Mouse (Mus musculus) MEL-GATA-1-ER (cell line): Measurements from ENCODE around the gene Bclaf3.
"Not testable (repeated sequence)": the region's sequence is repeated elsewhere in the genome, so short reads cannot be mapped to it uniquely, and the experiment has no call there.

ENCODE experiments used
- DNase-seq: peaks from one replicate; pipeline ENCODE4 v3.0.0-alpha.2; 2012; ENCODE audit warnings: low read depth; ENCODE audit errors: extremely low read depth

The Bclaf3 gene

DNA sequence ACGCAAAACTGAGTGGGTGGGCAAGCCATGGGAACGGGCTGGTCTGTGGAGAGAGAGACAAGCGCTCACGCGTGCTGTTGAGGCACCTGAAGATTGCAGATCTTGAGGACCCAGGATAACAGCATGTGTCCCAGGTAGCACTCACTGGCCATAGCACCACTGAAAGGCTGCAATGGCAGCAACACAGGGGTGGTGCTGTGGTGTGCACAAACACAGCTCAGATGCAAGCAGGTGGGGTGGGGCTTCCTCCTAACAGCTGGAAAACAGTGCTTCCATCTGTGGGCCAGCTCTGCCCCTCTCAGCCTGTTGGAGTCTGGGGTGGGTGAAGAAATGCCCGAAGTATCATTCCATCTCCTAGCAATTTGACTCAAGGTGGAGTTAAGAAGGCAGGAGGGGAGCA lies at the start of gene Bclaf3:
Gene Bclaf3, plus strand, starts transcription at position 301 of the 400 bp plus-strand sequence.
- no peak for DNase-seq

DNA sequence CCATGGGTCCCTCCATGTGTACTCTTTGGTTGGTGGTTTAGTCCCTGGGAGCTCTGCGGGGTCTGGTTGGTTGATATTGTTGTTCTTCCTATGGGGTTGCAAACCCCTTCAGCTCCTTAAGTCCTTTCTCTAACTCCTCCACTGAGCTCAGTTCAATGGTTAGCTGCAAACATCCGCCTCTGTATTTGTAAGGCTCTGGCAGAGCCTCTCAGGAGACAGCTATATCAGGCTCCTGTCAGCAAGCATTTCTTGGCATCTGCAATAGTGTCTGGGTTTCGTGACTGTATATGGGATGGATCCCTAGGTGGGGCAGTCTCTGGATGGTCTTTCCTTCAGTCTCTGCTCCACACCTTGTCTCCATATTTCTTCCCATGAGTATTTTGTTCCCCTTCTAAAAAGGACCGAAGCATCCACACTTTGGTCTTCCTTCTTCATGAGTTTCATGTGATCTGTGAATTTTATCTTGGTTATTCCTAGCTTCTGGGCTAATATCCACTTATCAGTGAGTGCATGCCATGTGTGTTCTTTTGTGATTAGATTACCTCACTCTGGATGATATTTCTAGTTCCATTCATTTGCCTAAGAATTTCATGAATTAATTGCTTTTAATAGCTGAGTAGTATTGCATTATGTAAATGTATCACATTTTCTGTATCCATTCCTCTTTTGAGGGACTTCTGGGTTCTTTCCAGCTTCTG lies 48.1 kb upstream of the Bclaf3 start:
- DNase-seq, result not testable (repeated sequence)

DNA sequence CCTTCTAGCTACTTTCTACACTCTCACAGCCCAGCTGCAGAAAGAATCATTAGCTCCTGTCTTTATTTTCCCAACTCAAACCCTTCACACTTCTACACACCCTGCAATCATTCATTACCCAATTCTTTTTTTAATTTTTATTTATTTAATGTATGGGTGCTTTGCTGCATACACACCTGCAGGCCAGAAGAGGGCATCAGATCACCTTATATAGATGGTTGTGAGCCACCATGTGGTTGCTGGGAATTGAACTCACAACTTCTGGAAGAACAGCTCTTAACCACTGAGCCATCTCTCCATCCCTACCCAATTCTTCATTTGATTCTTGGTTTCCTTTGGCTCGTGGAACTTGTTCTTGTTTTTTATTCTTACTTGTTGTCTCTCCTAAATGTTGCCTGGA lies 42.2 kb upstream of the Bclaf3 start:
- DNase-seq, result no peak

- DNase-seq, result no peak
These were observed 23.3 kb upstream of the Bclaf3 start for GRCm38 (mm10) chrX:159503181-159503580.

DNA sequence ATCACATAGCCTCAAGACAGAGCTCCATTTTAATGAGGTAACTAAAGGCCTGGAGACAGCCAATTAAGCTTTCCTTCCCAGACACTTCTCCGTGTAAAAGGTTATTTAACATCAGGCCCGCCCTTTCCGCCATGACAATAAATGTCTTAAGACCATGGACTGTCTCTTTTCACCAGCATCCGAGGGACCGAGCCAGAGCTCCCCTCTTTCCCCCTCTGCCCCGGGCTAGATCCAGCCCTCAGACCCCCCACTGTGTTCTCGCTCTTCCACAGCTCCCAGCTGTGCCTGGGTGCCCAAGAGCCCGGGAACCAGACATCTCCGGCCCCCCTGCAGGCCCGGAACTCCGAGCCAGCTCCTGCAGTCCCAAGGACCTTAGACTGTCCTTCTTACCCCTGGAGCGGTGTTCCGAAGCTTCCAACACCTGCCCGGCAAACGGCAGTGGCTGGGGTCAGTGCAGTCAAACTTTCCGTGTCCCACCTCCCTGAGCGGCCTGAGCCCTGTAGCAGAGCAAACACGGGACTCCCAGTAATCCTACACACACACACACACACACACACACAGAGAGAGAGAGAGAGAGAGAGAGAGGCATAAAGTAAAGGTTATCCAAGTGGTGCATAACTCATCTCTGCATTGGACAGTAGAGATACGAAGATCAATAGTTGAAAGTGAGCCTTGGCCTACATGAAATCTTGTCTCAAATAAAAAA lies 18.0 kb upstream of the Bclaf3 start:
- DNase-seq, result peak; percentile 45

DNA sequence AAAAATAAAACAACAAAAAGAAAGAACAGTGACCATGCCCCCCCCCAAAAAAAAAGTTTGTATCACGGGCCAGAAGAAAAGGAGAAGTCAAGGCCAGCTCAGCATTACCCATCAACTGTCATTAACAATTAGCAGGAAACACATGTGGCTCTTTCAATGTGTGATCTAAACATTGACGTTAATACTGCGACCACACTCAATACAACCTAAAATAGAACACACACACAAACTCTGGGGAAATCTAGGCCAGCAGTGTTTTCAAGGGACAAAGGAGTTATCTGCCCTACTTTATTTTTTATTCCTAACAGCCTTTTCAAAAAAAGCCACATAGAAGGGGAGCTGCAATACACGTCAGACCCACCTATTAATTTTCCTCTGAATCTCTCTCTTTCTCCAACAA lies 17.4 kb upstream of the Bclaf3 start:
- peak; percentile 92 for DNase-seq

DNA sequence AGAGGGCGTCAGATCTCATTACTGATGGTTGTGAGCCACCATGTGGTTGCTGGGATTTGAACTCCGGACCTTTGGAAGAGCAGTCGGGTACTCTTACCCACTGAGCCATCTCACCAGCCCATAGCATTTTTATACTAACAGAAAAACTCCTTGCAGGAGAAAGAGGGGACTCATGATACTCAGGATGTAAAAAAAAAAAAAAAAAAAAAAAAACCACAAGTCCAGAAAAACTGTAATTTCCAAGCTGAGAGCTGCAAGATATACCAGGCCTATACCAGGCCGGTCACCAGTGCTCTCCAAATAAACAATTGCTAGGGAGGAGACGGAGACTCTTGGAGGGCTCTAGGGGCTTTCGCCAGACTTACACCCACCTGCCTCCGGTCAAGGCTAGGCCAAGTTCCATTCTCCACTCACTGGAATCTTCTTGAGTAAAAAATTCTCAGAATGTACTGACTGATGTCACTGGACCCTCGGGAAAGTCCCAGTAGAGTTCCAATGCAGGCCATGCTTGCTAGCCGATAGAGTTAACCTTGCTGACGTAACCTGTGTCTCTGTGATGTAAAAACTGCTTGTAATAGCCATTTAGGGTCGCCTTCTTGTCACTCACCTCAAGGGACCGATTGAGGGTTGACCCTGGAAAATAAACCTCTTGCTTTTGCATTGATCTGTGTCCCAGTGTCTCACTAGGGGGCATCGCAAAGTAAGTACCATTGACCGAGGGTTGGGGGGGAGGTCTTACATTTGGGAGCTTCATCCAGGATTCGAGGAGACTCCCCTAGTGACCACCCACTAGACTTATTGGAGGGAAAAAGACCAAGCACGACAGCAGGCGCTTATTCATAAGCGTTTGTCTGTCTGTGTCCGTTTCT lies 16.4 kb upstream of the Bclaf3 start:
- DNase-seq, result peak; percentile 58

GRCm38 (mm10) chrX:159510716-159511051 lies 15.8 kb upstream of the Bclaf3 start:
- DNase-seq, result no peak

GRCm38 (mm10) chrX:159515599-159515998 lies 10.9 kb upstream of the Bclaf3 start:
- no peak for DNase-seq

- no peak for DNase-seq
These were observed 4.7 kb upstream of the Bclaf3 start for GRCm38 (mm10) chrX:159521780-159522179.

DNA sequence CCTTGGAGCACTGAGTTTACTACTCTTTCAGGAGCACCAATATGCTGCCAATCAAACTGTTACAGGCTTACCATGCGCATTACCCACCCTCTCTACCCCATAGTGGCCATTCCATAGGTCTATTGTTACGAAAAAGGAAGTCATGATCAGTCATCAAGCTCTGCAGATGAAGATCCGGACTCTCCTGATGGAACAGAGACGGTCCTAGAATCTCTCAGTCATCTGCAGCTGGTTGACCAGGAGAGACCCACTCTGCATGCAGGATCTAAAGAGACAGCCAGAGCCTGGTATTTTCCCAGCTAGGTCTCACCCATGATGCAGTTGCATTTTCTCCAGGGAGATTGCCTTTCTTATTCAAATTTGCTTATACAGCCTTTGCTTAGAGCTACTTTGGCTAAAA lies 3.8 kb upstream of the Bclaf3 start:
- DNase-seq, result no peak

DNA sequence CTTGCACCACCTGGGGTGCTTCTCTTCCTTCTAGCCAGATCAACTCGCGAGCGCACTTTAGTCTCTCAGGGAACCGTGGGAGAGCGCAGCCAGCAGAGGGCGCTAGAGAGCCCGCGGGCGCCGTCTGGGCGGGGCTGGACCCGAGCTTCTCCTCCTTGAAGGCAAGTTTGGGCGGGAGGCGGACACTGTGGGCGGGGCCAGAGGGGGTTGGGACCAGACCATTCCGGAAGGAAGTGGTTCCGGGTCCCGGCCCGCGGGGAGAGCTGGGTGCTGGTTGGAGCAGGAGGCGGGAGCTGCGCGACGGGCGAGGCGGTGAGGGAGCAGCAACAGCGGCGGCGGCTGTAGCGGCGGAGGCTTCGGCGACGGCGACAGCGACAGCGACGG lies 5.9 kb downstream of the Bclaf3 start:
- DNase-seq, result peak; percentile 94

DNA sequence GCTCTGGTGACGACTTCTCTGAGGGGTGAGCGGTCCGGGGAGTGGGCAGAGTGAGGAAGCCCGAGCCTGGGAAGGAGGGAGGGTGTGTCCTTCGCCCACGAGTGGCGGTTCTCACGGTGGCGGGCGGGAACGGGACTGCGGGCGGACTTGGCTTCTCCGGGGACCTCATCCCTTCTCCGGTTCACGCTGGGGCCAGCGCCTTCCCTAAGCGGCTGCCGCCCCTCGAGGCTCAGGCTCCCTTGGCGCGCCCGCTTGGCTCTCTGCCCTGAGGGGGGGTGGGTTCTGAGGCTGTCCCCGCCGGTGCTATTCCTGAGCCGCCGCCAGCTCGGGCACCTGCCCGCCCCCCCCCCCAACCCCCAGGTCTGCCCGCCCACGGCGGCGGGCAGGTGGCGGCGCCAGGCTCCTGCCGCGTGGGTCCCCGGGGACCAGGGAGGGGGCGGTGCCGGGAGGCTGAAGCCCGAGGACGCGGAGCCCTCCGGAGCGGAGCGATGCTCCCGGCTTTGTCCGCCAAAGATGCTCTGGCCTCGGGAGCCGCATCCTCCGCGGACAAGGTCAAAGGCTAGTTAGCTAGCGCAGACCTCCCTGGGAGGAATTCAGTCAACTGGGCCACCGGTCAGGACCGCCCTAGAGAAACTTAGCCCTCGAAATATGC lies 6.4 kb downstream of the Bclaf3 start:
- no peak for DNase-seq

DNA sequence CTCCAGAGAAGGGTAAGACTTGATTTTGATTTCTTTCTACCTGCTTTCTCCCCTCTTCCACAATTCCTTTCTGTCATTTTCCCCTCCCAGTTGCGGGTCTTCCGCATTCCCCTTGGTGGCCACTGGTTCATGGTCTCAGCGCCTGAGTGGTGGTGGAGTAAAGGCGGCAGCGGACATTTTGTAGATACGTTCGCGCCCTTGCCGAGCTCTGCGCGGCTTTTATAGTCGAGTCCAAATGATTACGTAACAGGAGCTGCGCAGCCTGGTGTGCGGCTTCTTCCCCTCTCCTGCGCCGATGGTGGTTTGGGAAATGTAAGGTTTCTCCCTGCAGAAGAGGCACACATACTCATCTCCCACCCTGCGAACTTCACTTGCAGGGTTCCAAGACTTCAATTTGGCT lies 15.4 kb downstream of the Bclaf3 start:
- no peak for DNase-seq

DNA sequence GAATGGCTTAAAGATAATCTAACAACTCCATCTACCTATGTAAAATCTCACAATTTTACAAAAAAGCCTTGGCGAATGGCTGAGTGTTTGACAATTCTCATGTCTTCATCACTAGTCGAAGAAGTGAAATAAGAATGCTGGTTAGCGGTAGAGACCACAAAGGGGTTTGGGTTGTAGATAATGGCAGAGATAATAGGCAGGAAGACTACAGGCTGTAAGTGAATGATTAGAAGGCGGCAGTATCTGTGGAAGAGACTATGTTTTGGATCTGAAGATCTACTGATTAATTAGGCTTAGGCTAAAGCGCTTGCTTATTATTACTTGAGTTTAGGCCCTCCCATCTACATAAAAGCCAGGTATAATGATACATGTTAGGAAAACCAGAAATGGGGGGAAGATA lies 20.6 kb downstream of the Bclaf3 start:
- DNase-seq, result no peak

DNA sequence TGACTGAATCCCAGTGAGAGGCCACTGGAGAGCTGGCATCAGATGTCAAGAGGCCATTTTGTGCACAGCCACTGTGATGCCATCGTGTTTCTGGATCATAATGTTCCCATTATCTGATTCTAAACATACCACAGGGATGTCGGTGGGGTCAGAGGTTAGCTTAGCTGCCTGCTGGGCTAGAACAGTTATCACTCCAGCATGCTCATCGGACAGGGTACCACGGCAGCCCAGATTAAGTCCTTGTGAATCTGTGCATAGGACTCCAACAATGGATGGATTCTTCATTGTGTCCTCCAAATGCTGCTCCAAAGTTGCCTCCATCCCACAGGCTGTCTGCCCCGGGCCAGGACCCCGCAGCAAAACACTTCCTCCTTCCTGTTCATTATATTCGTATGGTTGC lies 58.2 kb downstream of the Bclaf3 start:
- not testable (repeated sequence) for DNase-seq

GRCm38 (mm10) chrX:159591633-159592032 lies 65.1 kb downstream of the Bclaf3 start:
- DNase-seq, result no peak

GRCm38 (mm10) chrX:159597502-159597901 lies 71.0 kb downstream of the Bclaf3 start:
- peak; percentile 13 for DNase-seq

- no peak for DNase-seq
These were observed 78.3 kb downstream of the Bclaf3 start for GRCm38 (mm10) chrX:159604832-159605231.

DNA sequence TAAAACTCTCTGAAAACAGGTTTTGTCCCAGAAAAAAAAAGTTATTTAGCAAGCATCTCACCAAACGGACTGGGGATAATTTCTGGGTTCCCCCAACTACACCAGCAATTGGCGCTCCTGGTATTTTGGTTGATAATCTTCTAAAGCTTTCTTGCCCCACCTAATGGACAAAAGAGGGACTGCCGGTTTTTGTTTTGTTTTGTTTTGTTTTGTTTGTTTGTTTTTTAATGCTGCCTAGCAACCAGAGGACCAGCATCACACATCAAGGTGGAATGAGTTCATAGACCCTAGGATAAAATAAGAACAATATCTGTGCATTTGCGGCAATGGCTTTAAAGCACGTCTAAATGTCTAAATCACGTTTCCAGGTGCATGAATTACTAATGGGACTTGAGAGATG lies 80.4 kb downstream of the Bclaf3 start:
- DNase-seq, result no peak

- DNase-seq, result no peak
These were observed 99.9 kb downstream of the Bclaf3 start for GRCm38 (mm10) chrX:159626208-159626906.
